Comparison of ENCODE assay signal across 9 mouse cellular contexts in the genomic region with DNA sequence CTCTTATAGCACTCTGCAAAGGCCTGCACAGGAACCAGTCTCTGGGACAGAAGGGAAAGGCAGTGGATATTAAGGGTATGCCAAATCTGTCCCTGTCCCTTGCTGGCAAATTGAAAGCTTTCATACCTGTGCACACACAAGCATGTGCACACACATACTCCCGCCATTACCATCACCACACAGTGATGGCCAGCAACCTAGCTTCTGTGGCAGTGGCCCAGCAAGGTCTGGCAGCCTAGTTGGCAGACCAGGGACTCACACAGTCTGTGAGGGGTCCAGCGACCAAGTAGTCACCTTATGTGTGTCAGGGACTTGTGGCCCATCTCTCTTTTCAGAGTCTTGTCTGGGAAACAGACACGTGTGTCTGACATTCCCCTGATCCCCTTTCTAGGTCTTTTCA. TPM values are rescaled to one million over a fixed set of nuclear protein-coding genes. Genes with fewer than 3 reads are reported as not detected.
DNase-seq lines count a peak whose midpoint lies in the region; ATAC-seq and TF ChIP-seq lines count a peak whose summit lies in the region.
"Had no signal": no experiment of that assay in that cellular context is flagged by ENCODE, and none has a peak within 500 bp of the region (broad histone marks: within the 10 kb centered on the region; RNA-seq: fewer than 3 reads in every experiment).

No protein-coding gene starts in this region.

- H3K4me3 ChIP-seq in megakaryocyte, embryonic 14.5 days (replicated peaks): peak overlapping the region; percentile 94
- 0 out of 2 replicates have a peak overlapping the region, but pooled peaks have one; percentile 43 for H3K4me3 ChIP-seq in limb, embryonic 14.5 days (replicated peaks; ENCODE audit: low read length)
- no peak overlapping the region for H3K4me3 ChIP-seq in stomach, embryonic 14.5 days (ENCODE audit: low read depth, low read length)

- WGBS in limb, embryonic 14.5 days: 51% methylated on average over 3 of the region's 3 CpGs
- WGBS in stomach, embryonic 14.5 days: 61% methylated on average over 3 of the region's 3 CpGs

- no peak for ATAC-seq in megakaryocyte, adult 5-6 weeks (ENCODE audit: poor library complexity, severe bottlenecking)
- ATAC-seq in limb, embryonic 14.5 days (ENCODE audit: low FRiP score, low read depth): no peak
- no peak for ATAC-seq in stomach, embryonic 14.5 days (ENCODE audit: insufficient number of reproducible peaks, insufficient read depth, low FRiP score, low read depth)

- peak overlapping the region; percentile 78; the same call in 1 of the 2 replicates for H3K27ac ChIP-seq in limb, embryonic 14.5 days (replicated peaks; ENCODE audit: low read depth, low read length)
- peak overlapping the region; percentile 71; the same call in 1 of the 2 replicates for H3K27ac ChIP-seq in stomach, embryonic 14.5 days (ENCODE audit: low read length)

- no peak for TF ChIP-seq POLR2A in limb, embryonic 14.5 days (IDR thresholded peaks at IDR 0.05; ENCODE audit: borderline replicate concordance, extremely low read depth, insufficient read depth, insufficient read length)

- peaks cover 77% of the 10 kb centered on the region for H3K36me3 ChIP-seq in megakaryocyte, embryonic 14.5 days (replicated peaks; ENCODE audit: low read length)
- peaks cover 11% of the 10 kb centered on the region for H3K36me3 ChIP-seq in limb, embryonic 14.5 days (ENCODE audit: control insufficient read depth, insufficient read depth, low read length)
- peaks cover 5% of the 10 kb centered on the region; the same call in 1 of the 2 replicates for H3K36me3 ChIP-seq in stomach, embryonic 14.5 days (ENCODE audit: control insufficient read depth, insufficient read depth, low read length)

- no peak overlapping the region for H3K9ac ChIP-seq in limb, embryonic 14.5 days (ENCODE audit: low read depth, low read length, severe bottlenecking)
- 0 out of 2 replicates have a peak overlapping the region, but pooled peaks have one; percentile 25 for H3K9ac ChIP-seq in stomach, embryonic 14.5 days (replicated peaks; ENCODE audit: low read depth, low read length)

- no peaks in the 10 kb centered on the region for H3K9me3 ChIP-seq in megakaryocyte, embryonic 14.5 days
- no peaks in the 10 kb centered on the region for H3K9me3 ChIP-seq in limb, embryonic 14.5 days (ENCODE audit: control insufficient read depth, low read length)
- no peaks in the 10 kb centered on the region for H3K9me3 ChIP-seq in stomach, embryonic 14.5 days (ENCODE audit: control insufficient read depth, low read depth, low read length)

- H3K4me1 ChIP-seq in megakaryocyte, embryonic 14.5 days: peaks cover 91% of the 10 kb centered on the region
- H3K4me1 ChIP-seq in limb, embryonic 14.5 days (ENCODE audit: control insufficient read depth, insufficient read depth, low read length): peaks cover 55% of the 10 kb centered on the region
- peaks cover 39% of the 10 kb centered on the region for H3K4me1 ChIP-seq in stomach, embryonic 14.5 days (ENCODE audit: control insufficient read depth, insufficient read depth, low read length)

- peak; percentile 51 for DNase-seq in cerebellum, adult 9-11 months
- no peak for DNase-seq in cerebellum, adult 8-10 months
- DNase-seq in limb, embryonic 14.5 days (ENCODE audit: low spot score): no peak
- DNase-seq in spleen, adult 12 weeks (ENCODE audit: low spot score): no peak
- no peak for DNase-seq in kidney, postnatal 36 days
- DNase-seq: adrenal gland, adult 2 months had no signal

- H3K4me2 ChIP-seq in limb, embryonic 14.5 days (replicated peaks; ENCODE audit: low read depth, low read length, severe bottlenecking): peak overlapping the region; percentile 68; the same call in 1 of the 2 replicates
- peak overlapping the region; percentile 79 for H3K4me2 ChIP-seq in stomach, embryonic 14.5 days (replicated peaks; ENCODE audit: low read depth, low read length)

- H3K27me3 ChIP-seq in megakaryocyte, embryonic 14.5 days (replicated peaks): no peaks in the 10 kb centered on the region
- H3K27me3 ChIP-seq in limb, embryonic 14.5 days (ENCODE audit: control insufficient read depth, insufficient read depth, low read length): no peaks in the 10 kb centered on the region
- no peaks in the 10 kb centered on the region for H3K27me3 ChIP-seq in stomach, embryonic 14.5 days (ENCODE audit: control insufficient read depth, insufficient read depth, low read length)

RNA-seq across cellular contexts. Expression of a gene that starts 11.2 kb away (rescaled TPM):
- polyA plus RNA-seq in megakaryocyte, embryonic 14.5 days (2012; ENCODE audit: insufficient read depth, low replicate concordance): 138 and 188 TPM in 2 replicates
- total RNA-seq in megakaryocyte, adult 5-6 weeks (2015): 27.5 and 37.3 TPM in 2 replicates
- total RNA-seq in megakaryocyte, adult 5-6 weeks (2017): 27.6 and 43.3 TPM in 2 replicates
- 96.5 and 147 TPM in 2 replicates for polyA plus RNA-seq in limb, embryonic 14.5 days (2012; rRNA removed)
- 77.1 and 80.7 TPM in 2 replicates for polyA plus RNA-seq in limb, embryonic 14.5 days (2014; fragmentation: Nextera tagmentation; extraction: Ambion mirVana)
- polyA plus RNA-seq in stomach, embryonic 14.5 days (2014; fragmentation: Nextera tagmentation; extraction: Ambion mirVana): 70.9 and 72.6 TPM in 2 replicates
